Mouse (Mus musculus): ENCODE measurements around the gene Kcnma1.
A peak's percentile ranks its signal among the peaks of the same experiment; 100 is the strongest.

Gene Kcnma1

DNA sequence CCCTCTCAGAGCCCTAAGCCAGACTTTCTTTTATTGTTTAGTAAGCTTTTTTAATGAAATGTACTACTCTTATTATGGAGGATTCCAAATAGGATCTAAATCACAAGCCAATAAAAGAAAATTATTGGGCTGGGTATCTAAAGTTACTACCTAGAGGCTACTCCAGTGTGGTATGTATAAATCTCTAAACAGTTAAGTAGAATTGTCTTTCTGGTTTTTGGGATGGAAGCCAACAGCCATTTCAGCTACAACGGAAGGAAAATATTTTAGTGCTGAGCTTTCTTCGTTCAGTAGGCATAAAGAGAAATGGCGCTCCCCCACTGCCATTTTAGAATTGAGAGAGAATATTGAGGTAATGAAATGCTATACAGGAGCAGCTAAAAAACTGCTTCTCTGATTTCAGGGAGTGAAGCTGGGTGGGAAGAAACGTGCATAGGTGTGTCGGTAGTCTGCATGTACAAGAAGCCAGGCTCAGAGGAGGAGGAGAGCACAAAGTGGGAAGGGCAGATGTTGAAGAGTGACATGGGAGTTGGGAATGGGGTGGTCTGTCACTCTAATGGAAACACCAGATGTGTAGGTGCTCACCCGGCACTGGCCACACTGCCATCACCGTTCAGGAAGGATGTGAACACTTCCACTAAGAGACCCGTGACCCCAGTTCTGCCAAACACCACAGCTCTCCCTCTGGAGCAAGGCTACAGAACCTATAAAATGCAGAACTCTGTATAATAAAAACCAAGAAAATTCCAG is 656.6 kb downstream of the Kcnma1 start:
- no peak for DNase-seq (ENCODE audit: low read depth, low spot score)

DNA sequence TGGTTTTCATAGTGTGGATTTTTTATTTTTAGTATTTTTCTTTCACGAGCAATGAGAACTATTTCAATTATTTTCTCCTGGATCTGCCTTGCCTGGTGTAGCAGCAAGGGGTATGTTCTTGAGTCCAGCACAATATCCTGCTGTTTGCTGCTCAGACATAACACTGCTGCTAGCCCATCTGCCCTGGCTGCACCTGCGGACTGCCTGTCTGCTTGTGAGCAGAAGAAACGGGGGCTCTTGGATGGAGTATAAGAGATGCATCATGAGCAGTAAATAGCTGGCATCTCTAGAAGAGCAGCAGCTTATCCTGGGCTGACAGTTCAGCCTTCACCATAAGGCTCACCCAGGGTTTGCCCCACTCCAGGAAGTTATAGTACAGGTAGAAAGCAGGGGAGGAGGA is 687.5 kb downstream of the Kcnma1 start:
- DNase-seq (ENCODE audit: low read depth, low spot score): no peak

DNA sequence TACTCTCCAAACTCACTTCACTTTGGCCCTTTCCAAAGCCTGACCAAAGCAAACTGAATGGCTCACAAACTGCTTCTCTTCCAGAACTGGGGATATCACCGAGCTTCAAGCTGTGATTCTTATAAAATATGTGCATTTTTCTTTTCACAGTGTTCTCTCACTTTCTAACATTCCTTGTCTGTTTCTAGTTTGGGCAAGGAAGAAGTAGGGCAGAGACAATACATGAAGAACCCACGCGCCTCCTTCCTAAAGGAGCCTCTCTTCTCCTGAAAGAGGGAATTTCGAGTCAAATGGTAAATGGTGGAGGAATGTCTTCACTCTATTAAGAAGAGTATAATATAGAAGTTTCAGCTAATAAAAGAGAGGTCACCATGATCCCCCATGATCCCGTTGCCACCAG is 709.0 kb downstream of the Kcnma1 start:
- DNase-seq (ENCODE audit: low read depth, low spot score): no peak

DNA sequence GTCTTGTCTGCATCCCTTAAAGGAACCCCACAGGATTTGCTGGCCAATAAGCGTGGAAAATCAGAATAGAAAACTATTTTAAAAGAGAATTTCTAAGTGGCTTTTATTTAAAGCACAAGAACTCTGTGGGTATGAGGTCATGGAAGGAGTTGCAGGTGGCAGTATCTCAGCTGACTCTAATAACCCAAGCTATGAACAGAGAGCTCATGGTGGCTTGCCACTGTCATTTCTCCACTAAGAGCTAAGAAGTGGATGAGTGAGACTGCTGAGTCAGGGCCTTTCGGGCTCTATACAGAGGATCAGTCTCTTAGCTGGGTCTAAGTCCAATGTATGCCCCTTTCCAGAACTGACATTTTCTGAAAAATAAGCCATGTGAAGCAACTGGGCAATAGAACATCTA is 713.8 kb downstream of the Kcnma1 start:
- no peak for DNase-seq (ENCODE audit: low read depth, low spot score)

DNA sequence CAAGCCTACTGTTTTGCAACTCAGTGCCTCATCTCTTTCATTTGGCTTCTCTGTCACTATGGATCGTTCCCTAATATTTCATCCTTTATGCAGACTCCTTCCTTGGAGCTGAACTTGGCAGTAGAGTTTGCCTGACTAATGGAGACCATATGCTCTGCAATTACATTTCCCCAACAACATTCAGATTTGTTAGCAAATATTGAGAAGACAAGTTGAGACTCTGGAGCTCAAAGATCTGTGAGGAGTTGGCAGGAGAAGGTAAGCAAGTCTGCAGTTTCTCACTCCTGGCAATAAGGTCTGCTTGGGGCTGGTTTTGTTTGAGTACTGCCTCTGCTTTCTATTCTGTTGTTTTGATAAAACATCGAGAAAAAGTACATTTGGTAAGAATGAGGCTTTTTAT is 723.7 kb downstream of the Kcnma1 start:
- DNase-seq (ENCODE audit: low read depth, low spot score): no peak

DNA sequence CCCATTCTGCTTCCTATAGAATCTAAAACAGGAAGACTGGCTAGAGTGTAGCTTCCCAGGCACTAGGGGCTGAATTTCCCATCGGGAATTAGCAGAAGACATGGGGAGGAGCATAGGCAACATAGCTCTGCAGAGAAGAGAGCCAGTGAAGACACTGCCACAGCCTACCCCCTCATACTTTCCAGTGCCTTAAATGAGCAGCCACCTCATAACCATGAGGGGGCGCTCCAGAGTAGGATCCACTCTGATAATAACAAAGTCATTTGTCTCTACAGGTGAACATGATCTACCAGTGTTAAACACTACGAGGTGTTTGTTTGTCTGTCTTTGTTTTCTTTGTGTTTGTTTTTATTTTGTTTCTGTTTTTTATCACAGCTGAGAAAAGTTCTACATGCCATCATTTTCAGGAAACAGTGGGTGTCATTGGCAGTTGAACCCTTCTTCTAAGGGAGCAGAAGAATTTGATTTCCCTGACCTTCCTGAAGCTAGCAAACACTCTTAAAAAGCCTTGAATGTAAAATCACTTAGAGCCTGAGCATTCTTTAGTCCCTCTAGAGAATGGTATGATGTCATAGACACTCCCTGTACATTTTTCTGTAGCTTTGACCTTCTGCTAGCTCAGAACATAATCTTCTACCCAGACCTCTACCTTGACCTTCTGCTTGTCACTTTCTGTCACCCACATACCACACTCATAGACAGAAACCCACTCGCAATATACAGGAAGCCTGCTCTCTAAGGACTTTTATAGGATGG is 747.6 kb downstream of the Kcnma1 start:
- DNase-seq (ENCODE audit: low read depth, low spot score): peak; percentile 46

DNA sequence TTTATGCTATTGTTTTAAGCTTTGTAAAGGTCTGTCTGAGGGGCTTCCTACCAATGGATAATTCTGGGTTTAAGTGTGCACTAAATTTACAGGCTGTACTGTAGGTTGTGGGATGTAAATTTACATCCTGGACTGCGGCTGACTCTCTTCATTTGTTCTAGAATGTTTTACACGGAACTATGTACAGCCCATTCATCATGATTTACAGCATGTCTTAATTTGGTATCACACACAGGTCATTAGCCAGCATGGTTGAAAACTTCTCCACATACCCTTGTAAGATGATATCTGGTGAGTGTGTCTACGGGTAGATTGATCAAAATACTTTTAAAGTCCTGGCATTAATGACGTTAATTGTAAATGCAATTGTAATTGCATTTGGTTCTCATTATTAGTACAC is 761.1 kb downstream of the Kcnma1 start:
- no peak for DNase-seq (ENCODE audit: low read depth, low spot score)

DNA sequence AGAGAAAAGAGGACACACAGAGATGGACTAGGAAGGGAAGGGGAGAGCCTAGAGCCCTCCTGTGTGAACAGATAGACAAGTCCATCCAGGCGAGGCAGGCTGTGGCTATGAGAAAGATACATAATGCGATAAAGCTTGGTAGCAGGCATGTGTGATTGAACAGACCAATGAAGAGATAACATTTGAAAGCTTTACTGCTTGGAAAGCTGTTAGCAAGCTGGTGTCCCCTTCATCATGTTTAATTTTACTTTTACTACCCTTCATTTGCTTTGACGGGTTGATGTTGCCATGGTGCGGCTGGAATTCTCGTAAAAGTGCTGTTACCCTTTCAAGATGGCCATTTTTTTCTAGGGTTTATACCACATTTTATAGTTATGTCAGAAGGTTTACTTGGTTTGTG is 769.8 kb downstream of the Kcnma1 start:
- DNase-seq (ENCODE audit: low read depth, low spot score): no peak

DNA sequence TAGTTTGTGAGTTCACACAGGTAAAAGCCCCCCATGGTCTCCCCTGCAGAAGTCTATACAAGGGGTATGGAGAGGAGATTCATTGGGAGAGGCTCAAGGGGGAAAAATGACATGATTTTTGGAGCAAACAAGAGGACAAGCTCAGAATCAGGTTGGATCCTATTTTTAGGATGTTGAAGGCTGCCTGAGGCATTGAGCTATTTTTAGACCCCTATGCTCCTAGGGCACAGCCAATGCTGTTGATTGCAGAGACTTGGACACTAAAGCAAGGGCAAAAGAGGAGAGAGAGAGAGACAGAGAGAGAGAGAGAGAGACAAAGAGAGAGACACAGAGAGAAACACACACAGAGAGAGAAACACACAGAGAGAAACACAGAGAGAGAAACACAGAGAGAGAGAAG is 770.4 kb downstream of the Kcnma1 start:
- no peak for DNase-seq (ENCODE audit: low read depth, low spot score)

All from ES-CJ7 (cell line).